Mouse (Mus musculus): Measurements from ENCODE around the gene Ptprg.

DNA sequence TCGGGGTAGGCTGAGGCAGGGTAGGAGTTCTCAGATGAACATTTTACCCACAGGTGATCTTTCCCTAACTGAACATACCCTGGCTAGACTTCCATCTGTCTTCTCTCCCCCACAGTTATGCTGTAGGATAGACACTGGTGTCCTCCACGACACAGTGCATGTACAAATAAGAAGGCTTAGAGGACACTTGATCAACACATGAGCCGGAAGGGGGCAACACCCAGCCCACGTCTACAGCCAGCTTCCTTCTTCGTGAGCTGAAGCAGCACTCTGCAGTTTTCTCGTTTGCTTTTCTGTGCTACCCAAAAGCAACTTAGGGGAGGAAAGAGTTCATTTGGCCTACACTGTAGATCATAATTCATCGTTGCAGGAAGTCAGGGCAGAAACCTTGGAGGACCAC, 554.7 kb downstream of the Ptprg start:
- TF ChIP-seq CTCF (IDR thresholded peaks at IDR 0.05; ENCODE audit: borderline replicate concordance, extremely low read depth, insufficient read depth, insufficient read length) (no peak), POLR2A (IDR thresholded peaks at IDR 0.05; ENCODE audit: borderline replicate concordance, extremely low read depth, insufficient read depth, insufficient read length, poor library complexity, severe bottlenecking) (no peak)
